Mouse (Mus musculus) heart, adult 18-20 months (tissue): Measurements from ENCODE around the gene 6030452D12Rik. TPM values are rescaled to one million over a fixed set of nuclear protein-coding genes. Genes with fewer than 3 reads are reported as not detected.

Source experiments
- DNase-seq, 2 experiments: peaks; one replicate each; pipeline ENCODE4 v3.0.0; 2021 to 2022; ENCODE audit warnings: mixed read lengths in 1 of 2
- total RNA-seq, 2 experiments: library from RNA; stranded (reverse); gene quantifications; 2 replicates each; pipeline ENCODE4 v1.2.3; 2021

The 6030452D12Rik gene
- total RNA-seq, 2 experiments from 2014 or later = not detected

GRCm38 (mm10) chr8:106516581-106516980, 16.3 kb downstream of the 6030452D12Rik start:
- no peak for DNase-seq

DNA sequence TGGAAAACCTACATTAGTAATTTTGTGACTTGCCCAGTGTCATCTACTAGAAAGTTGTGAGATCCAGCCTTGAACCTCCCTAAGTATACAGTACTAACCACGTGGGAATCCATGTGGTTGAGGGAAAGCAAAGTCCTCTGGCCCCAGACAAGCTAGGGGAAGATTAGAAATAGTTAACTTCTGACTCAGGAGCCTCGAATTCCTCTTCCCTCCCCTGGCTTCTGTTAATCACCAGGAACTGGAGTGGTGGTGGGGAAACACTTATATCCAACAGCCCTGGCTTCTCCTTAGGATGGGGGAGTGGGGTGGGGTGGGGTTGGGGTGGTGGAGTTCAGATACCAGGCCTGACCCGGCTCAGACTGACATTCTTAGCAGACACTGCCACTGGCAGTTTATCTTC, 18.4 kb downstream of the 6030452D12Rik start:
- DNase-seq = no peak

DNA sequence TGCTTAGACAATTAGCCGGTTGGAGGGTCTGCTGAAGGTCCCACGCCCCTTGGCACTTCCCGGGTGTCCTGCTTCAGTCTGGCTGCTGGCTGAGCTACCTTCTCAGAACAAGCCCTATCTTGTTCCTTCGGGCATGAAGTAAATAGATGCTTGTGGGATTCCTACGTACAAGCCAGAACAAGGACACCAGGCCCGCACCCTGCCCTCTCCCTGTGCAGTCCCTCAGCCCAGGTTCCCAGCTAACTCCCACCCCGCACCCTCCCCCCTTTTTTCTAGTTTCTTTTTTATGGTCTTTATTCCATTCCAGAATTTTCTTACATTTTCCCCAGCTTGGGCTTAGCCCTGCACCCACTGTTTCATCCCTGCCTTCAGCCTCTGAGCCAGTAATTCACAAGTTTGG, 20.3 kb downstream of the 6030452D12Rik start:
- DNase-seq = no peak

- DNase-seq = no peak
These were observed 21.5 kb downstream of the 6030452D12Rik start for GRCm38 (mm10) chr8:106521845-106522244.

GRCm38 (mm10) chr8:106526725-106527124, 26.4 kb downstream of the 6030452D12Rik start:
- no peak for DNase-seq

GRCm38 (mm10) chr8:106527241-106528036, 27.1 kb downstream of the 6030452D12Rik start:
- peak in 1 of 2 experiments; percentile 9 for DNase-seq

GRCm38 (mm10) chr8:106528596-106529249, 28.4 kb downstream of the 6030452D12Rik start:
- no peak for DNase-seq

DNA sequence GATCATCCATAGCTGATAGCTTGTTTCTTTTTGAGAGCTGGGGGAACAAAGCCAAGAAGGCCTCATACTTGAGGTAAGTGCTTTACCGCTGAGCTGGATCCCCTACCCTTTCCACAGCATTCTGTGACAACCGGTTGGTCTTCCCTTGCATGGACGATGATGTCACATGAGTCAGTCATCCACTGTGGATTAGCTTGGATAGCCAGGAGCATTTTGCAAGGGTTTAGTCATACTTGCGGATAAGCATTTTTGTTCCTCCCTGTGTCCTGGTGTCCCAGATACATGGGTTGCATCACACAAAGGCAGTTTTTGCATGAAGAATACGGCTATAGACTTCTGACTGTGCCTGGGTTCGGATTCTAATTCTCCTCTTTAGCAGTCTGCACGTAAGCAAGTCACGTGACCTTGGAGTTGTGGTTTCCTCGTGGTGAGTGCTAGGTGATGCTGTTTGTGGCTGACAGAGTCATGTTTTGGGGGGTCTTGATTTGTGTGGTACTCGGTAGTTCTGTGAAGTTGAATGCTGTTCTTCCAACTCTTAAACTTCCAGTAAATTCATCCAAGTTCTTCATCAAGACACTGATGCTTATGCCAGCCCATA, 29.7 kb downstream of the 6030452D12Rik start:
- DNase-seq = no peak

DNA sequence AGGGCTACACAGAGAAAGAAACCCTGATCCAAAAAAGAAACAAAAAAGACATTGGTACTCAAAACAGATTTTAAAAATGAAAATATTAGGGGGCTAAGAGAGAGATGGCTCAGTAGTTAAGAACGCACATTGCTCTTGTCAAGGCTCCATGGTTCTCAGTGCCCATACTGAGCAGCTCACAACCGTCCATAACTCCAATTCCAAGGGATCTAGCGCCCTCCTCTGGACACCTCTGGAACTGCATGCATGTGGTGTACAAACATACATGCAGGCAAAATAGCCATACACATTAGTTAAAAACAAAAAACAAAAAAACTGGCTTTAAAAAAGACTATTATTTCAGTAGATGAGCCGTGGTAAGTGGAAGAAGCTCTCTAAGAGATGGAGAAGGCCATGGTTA, 30.2 kb downstream of the 6030452D12Rik start:
- no peak for DNase-seq

GRCm38 (mm10) chr8:106533709-106534108, 33.4 kb downstream of the 6030452D12Rik start:
- DNase-seq = no peak

DNA sequence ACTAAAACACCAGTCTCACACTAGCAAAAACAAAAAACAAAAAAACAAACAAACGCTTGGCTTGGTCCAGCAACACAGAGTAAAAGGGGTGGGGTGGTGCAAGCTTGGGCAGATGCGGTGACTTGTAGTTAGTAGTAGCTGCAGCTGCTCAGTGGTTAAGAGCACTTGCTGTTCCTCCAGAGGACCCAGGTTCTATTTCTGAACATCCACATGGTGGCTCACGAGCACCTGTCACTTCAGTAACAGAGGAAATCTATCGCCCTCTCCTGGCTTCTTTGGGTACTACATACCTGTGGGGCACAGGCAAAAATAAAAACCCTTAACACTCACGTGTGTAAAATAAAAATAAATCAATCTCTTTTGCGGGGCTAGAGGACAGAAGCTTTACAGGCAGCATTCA, 34.1 kb downstream of the 6030452D12Rik start:
- DNase-seq = peak; percentile 29 to 73

- DNase-seq = no peak
These were observed 35.1 kb downstream of the 6030452D12Rik start for GRCm38 (mm10) chr8:106535448-106535847.

DNA sequence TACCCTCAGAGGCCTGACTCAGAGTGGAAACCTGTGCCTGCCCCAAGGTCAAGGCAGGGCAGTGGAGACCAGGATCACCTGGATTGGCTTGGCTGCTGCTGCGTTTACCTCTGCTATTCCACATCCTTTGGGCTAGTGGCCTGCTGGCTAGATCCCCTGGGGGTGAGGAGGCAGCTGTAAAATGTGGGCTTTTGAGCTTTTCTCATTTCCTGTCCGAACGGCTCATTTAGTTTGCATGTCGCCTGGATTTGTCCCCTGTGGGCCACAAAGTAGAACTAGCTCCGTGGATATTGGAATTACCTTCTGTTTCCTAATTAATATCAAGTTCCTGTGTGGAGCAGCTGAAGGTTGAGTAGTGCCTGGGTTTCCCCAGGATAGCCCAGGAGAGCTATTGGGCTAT, 38.9 kb downstream of the 6030452D12Rik start:
- no peak for DNase-seq

DNA sequence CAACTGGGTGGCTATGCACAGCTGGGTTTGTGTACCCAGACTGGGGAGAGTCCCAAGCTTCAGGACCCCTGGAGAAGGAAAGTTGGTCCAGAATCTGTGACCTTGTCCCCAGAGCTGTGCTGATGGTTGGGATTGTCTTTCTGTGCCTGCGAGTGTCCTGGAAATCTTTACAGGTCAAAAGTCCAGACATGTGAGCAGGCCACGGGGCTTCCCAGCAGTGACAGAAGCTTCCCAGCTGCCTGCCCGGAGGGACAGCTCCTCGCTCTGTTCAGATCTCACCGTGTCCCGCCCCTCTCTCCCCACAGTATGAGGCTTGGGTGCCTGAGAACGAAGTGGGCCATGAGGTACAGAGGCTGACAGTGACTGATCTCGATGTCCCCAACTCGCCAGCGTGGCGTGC, 40.7 kb downstream of the 6030452D12Rik start:
- DNase-seq = no peak

GRCm38 (mm10) chr8:106543043-106543442, 42.7 kb downstream of the 6030452D12Rik start:
- no peak for DNase-seq

DNA sequence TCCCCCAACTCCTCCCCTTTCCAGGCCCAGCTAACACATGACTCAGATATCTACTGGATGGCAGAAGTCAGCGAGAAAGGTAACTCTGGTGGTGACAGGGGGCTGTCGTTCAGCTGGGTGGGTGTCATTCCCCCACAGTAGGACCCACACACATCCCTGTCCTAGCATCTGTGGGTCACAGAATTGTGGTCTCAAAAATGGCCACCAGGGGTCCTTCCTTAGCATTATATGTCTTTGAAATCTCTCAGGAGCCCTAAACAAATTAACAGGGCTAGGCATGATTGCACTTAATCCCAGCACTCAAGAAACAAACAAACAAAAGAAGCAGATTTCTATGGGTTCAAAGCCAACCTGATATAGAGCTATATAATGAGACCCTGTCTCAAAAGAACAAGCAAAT, 44.8 kb downstream of the 6030452D12Rik start:
- no peak for DNase-seq

DNA sequence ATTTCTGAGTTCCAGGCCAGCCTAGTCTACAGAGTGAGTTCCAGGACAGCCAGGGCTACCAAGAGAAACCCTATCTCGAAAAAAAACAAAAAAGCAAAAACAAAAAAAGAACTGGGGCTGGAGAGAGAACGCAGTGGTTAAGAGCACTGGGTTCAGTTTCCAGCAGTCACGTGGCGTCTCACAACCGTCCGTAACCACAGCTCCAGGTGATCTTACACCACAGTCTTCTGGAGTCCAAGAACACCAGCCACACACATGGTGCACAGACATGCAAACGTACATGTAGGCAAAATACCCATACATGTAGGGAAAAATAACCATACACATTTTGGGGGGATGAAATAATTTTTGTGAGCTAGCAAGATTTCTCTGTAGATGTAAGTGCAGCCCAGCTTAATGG, 46.4 kb downstream of the 6030452D12Rik start:
- no peak for DNase-seq

GRCm38 (mm10) chr8:106548366-106548936, 48.1 kb downstream of the 6030452D12Rik start:
- no peak for DNase-seq

- no peak for DNase-seq
These were observed 50.6 kb downstream of the 6030452D12Rik start for GRCm38 (mm10) chr8:106550906-106551305.

GRCm38 (mm10) chr8:106554011-106554410, 53.7 kb downstream of the 6030452D12Rik start:
- no peak for DNase-seq

- DNase-seq = no peak
These were observed 55.8 kb downstream of the 6030452D12Rik start for GRCm38 (mm10) chr8:106556068-106556645.
